Mouse (Mus musculus) CD8-positive naive resting alpha-beta T cell, adult 2 months (primary cell): ENCODE measurements at regions not wholly inside any gene's neighbourhood (a gene's known extent, or its start where the extent isn't known, plus 50 kb on each side); places are given as distances from the start of the nearest gene placed in this dataset.

ENCODE experiments used
- DNase-seq, 2 experiments: peaks; one replicate each; pipeline ENCODE4 v3.0.0; 2022; ENCODE audit warnings: low read depth in 2 of 2, low spot score in 2 of 2

- no peak for DNase-seq
Measured at GRCm38 (mm10) chr7:114912109-114912508, 168.6 kb downstream of the Insc start.

DNA sequence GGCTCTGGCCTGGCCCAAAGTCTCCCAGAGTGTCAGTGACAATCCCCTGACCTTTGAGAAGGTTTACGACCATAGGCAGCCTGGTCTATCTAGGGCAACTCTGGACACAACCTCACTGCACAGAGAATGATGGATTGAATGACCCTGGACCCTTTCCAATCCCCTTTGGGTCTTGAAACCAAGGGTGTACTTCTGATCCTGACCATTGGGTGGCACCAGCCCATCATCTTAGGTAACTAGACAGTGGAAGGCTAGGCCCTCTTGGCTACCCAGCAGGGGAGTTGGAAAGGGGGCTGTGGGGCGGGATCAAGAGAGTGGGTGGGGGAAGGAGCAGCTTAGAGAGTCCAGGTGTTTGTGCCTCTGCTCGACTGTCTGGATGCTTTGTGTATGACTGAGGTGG, 178.7 kb downstream of the Insc start:
- DNase-seq, result no peak

DNA sequence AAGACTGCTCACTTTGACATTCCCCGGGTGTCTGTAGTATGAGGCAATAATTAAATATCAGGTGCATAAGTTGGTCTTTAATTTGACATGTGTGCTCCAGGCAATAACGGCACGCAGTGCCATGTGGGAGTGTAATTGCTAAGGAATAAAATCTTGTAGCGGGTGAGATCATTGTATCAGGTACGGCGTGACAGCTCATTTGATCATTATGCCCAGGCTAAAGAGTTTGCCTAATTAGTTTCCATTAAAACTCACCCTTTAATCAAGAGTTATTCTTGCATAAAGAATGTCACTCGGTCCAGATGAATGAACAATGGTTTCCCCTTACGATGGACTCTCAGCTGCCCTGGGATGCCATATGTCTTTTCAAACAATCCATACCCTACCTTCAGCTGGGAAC, 190.4 kb downstream of the Insc start:
- DNase-seq, result no peak

- DNase-seq, result no peak
Measured at GRCm38 (mm10) chr7:114950759-114951158, 207.3 kb downstream of the Insc start.

DNA sequence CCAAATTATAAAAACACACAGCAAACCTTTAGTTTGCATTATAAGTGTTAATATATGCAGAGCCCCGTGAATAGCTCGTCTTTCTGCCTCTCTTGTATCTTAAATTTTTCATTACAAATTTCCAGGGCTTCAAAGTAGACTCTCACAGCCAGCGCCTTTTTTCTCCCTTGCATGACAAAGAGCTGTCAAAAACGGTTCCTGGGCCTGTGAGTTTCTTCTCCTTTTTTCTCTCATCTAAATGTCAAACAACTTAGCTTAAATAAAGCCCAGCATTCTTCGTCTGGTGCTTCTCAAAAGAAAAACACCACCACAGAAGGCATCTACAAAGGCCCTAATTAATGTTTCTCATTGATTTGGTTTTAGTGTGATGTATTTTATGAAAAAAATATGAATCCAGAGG, 219.7 kb downstream of the Insc start:
- DNase-seq, result no peak

GRCm38 (mm10) chr7:114965923-114966322, 222.4 kb downstream of the Insc start:
- no peak for DNase-seq

DNA sequence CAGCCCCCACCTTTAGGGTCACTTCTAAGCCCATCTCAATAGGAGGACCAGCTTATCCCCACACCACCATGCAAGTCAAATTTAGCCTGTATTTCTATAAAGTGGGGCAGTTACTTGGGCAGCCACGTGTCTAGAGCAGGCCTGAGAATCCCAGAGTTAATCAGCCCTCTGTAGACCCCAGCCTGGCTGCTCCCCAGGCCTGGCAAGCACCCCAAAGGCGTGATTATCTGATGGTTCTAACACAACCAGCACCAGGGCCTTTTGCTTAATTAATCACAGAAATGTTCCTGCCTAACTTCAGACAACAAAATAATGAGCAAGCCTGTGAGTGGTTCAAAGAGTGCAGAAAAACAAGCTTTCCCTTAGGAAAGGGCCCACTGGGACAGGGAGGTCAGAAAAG, 243.0 kb downstream of the Insc start:
- no peak for DNase-seq

DNA sequence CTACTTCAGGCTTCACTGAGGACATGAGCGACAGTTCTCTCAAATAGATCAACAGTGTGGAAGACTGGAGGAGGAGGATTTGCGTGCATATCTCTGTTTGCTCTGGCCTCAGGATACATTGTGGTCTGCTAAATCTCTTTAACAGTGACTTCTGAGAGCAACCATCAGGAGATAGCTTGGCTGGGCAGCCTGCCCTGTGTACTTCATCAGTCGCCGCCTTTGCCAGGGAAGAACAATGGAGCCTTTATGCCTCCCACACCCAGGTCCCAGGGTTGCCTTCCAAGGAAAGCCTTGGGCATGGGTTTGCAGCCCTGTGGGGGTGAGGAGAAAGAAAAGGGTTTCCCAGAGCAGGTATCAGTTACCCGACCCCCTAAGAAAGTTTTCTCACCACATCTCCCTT, 247.8 kb downstream of the Insc start:
- no peak for DNase-seq

DNA sequence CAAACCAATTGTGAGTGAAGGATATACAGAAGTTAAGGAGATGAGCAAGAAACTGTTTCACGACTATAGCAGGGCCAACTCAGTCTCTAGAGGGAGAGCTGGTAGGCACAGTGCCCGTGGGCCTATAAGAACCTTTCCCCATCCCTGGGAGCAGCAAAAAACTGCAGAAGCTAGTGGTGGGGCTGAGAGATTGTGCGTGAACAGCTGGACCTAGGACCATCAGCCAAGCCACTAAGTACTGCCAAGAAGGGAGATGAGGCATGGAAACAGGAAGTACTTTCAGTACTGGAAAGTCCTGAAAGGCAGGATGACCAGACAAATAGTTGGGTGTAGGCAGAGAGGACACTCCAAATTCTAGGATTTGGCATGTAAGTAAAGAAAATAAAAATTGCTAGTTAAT, 248.9 kb downstream of the Insc start:
- no peak for DNase-seq

DNA sequence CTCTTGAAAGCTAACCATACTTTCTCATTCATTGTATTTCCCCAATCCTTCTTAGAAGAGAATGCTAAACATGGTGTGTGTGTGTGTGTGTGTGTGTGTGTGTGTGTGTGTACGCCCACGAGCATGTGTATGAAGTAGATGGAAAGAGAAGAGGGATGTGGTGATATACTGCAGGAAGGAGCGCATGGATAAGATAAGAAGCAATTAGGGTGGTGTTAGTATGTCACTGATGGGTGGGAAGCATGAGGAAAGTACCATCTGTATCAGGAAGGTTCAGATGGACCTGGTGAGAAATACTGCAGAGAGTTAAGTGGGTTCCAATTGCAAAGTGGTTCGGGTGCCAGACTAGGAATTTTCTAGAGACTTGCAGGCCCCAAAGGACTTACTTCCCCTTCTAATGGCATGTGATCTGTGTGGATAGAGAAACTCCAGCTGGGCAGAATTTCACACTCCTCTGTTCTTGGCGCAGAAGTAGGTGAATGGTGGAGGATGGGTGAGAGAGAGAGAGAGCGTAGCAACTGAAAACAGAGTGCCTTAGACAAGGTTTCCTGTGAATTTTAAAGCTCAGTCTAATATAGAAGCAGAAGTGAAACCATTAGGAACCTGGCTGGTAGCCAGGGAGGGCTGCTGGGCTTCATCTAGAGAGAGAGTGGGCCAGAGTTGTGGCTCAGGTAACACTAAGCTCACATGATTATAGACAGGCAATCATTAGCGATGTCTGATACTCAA, 257.5 kb downstream of the Insc start:
- no peak for DNase-seq

DNA sequence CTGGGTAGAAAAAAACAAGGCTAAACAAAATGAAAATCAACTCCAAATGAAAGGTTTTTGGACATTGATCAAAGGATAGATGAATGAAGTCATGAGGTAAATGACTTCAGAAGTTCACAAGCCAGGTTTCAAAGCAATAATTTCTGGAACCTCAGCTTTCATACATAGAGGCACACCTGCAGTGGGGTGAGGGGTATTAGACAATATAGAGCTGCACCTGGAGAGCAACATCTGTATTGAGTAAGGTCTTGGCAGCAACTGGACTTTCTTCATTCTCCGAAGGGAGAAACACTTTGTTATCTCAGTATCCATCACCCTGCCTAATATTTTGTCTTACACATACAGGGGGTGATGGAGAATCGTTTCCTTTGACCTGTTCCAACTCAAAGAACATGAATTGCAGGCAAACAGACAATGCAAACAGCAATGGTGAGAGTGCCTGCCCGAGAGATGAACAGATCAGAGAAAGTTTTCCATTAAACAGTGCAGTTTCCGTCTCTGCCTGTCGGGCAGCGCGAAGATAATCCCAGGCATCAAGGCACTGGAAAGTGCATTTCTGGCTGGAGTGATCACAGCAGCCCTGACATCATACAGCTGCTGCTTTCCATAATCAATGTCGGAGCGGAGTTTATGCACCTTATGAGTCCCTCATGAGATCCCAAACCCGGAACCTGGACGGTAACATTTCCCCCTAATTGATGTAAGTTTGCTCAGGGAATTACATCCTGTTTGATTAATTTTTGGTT, 270.9 kb downstream of the Insc start:
- DNase-seq, result no peak

- no peak for DNase-seq
Measured at GRCm38 (mm10) chr7:115019369-115019958, 276.0 kb downstream of the Insc start.

DNA sequence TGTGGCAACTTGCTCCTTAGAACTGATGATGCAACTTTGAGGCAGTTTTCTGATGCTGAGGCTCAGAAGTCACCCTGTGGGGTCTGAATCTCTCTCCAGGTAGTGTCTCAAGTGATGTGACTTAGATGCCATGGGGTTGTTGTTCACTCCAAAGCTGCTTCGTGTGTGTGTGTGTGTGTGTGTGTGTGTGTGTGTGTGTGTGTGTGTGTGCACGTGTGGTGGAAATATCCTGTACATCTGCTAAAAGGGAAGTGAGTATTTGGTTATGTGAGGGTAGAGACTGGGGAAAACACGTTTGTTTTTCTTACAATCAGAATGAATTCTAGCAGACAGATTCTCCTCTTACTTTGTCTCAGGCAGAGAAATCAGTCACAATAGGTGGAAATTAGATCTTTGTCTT, 276.5 kb downstream of the Insc start:
- DNase-seq, result no peak

GRCm38 (mm10) chr7:115025803-115026202, 282.3 kb downstream of the Insc start:
- no peak for DNase-seq

DNA sequence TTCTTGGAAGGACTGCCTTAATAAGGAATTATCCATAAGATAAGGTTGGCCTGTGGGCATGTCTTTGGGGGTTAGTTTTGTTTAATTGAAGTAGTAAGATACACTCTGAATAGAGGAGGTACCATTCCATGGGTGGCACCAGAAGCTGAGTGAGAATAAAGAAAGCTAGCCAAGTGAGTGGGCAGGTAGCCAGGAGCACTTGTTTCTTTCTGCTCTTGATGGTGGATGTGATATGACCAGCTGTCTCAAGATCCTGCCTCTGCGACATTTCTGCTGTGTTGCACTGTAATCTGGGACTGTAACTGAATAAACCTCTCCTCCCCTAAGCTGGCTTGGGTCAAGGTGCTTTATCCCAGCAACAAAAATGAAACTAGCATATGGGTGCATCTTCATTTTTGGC, 284.2 kb downstream of the Insc start:
- DNase-seq, result no peak

DNA sequence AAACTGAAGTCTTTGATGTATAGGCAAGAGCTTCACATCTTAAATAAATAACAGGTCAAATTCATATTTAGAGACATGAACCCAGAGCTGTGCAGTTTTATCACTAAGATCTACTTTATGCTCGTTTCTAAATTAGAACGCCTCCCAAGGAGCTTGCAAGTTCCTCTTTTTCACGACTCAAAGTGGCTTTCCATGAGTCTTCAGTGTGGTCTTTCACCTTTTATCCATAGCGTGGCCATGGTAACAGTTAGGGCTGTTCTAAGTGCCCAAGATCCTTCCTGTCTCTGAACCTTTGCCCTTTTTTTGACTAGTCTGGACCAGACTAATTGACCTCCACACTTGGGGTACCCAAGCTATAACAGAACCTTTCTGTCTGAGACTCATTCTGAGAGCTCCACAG, 290.5 kb downstream of the Insc start:
- DNase-seq, result no peak

GRCm38 (mm10) chr7:115055527-115055926, 312.0 kb downstream of the Insc start:
- no peak for DNase-seq

DNA sequence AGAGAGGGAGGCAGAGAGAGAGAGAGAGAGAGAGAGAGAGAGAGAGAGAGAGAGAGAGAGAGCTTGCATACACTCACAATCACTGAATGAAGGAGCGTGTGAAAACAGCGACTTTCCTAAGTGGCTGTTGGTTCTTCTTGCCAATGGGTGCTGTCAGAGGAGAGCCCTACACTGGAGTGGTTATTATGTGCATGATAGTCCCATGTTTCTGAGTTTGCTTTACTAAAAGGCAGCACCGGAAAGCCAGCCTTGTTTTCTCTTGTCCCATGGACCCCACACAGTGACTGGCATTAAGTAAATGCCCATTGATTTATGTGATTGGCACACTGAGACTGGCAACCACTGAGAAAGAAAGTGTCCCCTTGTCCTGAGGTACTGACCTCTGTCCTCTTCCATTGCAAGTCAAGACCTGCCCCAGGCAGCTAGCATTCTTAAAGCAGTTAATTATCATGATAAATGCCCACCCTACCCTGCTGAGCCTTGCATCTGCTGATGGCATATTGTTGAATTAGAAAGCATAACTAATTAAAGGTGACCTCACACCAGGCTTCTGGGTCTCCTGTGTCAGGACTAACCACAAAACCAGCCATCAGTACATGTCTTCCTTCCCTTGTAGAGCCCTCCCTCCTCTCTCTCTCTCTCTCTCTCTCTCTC, 313.6 kb downstream of the Insc start:
- DNase-seq, result no peak

- no peak for DNase-seq
Measured at GRCm38 (mm10) chr7:115057736-115058135, 314.2 kb downstream of the Insc start.

GRCm38 (mm10) chr7:115060171-115060570, 316.7 kb downstream of the Insc start:
- no peak for DNase-seq

DNA sequence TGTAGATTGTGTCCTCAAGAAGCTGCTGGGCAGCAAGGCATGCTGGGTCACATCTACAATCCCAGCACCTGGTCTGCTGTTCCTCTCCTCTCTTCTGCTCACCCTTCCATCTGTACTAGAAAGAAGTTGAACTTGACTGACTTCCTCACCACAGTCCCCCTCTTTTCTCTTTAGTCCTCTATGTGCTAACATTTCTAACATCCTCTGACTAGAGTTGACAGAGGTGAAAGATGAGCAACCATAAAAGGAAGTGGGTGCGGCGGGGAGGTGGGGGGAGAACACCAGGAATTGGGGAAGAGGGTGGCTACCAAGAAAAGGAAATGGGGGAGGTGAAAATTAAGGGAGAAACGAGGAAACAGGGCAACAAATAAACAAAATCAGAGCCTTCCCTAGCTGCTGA, 319.3 kb downstream of the Insc start:
- DNase-seq, result no peak

DNA sequence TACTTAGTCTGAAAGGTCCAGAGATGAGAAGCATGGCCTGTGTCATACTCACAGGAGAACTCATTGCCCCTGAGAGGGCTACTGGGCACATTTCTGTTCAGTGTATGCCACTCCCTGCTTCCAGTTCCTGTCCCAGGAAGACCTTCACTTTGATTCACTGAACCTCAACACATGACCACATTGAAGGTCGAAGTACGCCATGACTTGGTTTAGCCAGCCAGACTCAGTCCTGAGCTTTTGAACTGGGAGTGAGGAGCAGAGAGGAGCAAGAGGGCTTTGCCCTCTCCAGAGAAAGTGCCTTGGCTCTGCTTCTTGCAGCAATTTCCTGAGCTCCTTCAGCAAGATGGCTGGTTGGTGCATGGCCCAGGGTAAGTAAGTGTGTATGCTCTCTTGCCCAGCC, 324.1 kb downstream of the Insc start:
- no peak for DNase-seq
